Mouse (Mus musculus) liver (tissue): Measurements from ENCODE around the gene Anp32e.
"Not testable (repeated sequence)": the region's sequence is repeated elsewhere in the genome, so short reads cannot be mapped to it uniquely, and the experiment has no call there.

Source experiments
- DNase-seq: peaks from one replicate; pipeline ENCODE4 v3.0.0-alpha.2; 2020; ENCODE audit warnings: mixed read lengths

The Anp32e gene

GRCm38 (mm10) chr3:95977587-95977986 is 48.5 kb downstream of the Anp32e start:
- DNase-seq, result not testable (repeated sequence)

GRCm38 (mm10) chr3:95978265-95978664 is 49.2 kb downstream of the Anp32e start:
- DNase-seq, result no peak

GRCm38 (mm10) chr3:95980276-95980970 is 51.4 kb downstream of the Anp32e start:
- DNase-seq, result no peak

DNA sequence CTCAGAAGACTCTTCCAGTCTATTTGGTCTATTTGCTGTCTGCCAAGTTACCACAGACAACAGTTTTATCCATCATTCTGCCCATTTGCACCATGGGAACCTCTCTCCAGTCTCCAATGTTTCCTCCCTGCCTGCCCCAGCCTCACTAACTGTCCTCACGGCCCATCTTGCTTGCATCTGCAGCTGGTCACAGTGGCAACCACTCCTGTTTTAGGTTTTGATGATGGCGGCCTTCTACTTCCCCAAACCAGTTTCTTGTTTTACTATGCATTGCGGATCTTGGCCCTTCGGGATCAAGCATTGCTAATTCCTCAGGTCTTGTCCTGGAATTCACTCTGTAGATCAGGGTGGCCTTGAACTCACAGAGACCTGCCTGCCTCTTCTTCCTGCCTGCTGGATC is 53.1 kb downstream of the Anp32e start:
- no peak for DNase-seq

DNA sequence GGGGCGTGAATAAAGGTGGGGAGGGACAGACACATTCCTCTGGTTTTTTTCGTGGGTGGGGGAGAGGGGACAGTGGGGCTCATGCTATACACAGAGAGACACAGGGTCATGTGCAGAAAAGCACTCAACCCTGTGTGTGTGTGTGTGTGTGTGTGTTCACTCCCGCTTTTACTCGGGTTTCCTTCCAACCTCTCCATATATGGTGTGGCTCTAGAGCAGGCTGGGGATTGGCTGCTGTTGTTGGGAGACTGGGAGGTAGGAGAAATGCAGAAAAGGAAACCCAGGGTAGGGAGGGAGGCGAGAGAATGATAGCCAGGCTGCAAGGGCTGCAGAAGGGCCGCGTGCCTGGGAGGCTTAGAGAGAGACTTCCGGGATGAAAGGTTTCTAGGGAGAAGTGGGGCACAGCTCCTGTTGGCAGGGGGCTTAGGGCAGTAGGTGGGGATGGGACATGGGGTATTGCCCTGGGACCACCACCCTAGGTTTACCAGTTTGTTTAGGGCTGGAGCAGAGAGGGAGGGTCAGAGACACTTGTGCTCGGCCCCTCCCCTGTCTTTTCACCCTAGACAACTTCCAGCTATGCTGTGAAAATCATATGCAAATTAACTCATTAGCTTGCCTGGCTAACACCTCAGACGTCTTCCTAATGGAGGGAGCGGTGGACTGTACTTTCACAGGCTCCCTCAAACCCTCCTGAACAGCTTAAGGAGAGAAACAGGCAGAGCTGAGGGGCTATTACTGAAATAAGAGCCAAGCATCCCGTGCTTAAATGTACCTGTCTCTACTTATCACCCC is 56.4 kb downstream of the Anp32e start:
- peak; percentile 58 for DNase-seq

DNA sequence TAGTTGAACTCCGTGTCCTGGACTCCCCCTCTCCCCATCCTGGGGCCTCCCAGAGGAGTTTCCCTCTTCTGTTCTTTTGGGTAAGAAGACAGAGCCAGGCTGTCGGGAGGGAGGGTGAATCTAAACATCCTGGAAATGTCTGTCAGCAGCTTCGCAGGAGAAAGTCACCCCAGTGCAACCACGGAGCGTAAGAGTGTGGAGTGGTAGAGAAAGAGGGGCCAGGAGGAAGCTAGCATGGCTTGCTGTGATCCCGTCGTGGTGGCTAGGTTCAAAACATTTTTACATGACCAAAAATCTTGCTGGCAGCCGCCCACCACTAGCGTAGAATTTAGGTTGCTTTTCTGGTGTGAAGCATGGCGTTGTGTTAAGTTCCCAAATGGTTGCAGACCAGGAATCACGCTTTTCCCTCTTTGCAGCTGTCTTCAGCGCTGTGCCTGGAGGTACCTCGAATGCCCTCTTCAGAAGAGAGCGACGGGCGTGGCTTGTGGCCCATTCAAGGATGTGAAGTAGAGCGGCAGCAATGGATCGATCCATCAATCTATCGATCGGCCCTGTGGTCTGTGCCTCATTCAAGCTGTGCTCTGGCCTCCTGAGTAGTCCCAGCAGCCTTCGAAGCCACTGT is 57.1 kb downstream of the Anp32e start:
- no peak for DNase-seq

- DNase-seq, result no peak
Measured at GRCm38 (mm10) chr3:95986984-95987383, 57.9 kb downstream of the Anp32e start.

GRCm38 (mm10) chr3:95987386-95988110 is 58.5 kb downstream of the Anp32e start:
- DNase-seq, result peak; percentile 40

GRCm38 (mm10) chr3:95988138-95988537 is 59.1 kb downstream of the Anp32e start:
- no peak for DNase-seq

- no peak for DNase-seq
Measured at GRCm38 (mm10) chr3:95988969-95989368, 59.9 kb downstream of the Anp32e start.

GRCm38 (mm10) chr3:95990413-95990941 is 61.4 kb downstream of the Anp32e start:
- no peak for DNase-seq

- DNase-seq, result no peak
Measured at GRCm38 (mm10) chr3:95992990-95993603, 64.1 kb downstream of the Anp32e start.

DNA sequence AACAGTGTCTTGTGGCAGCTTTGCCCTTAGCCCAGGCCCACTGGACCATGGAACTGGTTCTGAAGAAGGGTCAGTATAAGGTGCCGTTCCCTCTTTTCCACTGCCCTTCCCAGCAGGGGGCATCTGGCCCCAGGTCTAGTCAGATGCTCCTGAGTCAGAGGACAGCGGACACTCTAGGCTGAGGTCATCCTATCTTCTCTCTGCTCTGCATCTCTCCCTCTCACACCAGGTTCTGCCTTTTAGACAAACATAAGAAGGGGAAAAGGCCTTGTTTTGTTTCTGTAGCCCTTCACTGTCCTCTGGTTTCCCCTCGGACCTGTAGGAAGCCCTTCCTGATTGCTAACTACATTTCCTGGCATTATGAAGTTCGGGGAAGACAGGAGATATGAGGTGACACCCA is 64.8 kb downstream of the Anp32e start:
- no peak for DNase-seq

- no peak for DNase-seq
Measured at GRCm38 (mm10) chr3:95994381-95994846, 65.4 kb downstream of the Anp32e start.

DNA sequence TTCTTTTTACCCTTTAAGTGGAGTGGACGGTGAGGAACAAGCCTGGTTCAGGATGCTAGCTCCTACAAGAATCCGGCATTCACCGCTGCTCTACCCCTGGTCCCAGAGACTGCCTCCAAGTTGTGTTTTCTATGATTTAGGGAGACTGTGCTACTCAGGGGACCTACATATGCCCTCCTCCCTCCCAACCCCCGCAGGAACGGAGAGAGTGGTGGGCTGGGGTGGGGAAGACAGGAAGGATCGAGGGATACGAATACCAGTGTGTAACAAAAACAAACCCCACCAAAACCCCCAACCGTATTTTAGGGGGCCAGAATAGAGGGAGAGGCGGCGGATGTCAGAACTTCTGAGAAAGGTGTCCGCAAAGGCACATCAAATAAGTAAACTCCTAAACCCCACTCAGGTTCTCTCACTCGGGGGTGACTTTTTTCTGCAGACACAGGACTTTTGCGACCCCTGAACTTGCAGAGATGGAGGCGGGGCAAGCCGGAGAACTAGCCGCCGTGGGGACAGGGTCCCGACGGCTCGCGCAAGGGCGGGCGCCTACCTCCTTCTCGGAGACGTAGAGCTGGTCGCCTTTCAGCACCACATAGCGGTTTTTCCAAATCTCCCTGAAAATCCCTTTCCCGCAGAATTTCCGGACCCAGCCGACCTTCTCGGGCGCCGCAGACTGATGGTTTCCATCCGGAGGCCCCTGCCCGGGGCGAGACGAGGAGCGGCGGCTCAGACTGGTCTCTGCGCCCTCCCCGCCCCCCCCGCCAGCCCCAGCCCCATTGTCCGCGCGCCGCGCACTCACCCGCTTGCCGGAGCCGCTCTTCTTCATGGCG is 66.1 kb downstream of the Anp32e start:
- no peak for DNase-seq

DNA sequence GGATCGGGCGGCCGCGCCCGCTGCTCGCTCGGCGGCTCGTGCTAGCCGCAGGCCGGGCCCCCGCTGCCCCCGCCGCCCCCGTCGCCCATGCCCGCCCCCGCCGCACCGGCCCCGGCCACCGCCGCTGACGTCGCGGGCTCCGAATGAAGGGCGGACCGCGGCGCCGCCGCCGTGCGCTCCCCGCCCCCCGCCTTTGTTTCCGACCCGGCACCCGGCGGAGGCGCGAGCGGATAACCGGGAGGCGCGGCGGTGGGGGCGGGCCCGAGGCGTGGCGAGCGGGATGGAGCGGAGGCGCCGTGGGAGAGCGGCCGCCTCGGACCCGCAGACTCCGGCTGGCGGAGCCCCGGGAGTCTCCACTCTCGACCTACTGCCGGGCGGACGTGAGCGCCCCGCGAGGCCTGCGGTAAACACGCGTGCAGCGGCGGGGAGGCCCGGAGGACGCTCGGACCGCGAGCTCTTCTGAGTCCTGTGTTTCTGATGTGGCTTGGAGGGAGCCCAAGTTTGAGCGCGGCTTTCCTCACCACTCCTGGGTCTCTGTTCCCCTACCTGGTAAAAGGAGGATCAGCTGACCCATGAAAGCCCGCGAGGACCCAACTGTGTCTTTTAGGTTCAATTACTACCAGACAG is 66.9 kb downstream of the Anp32e start, which contains the start of gene Plekho1:
Plekho1 (minus strand) TSS at position 200 of the 627 bp plus-strand sequence.
- DNase-seq, result peak; percentile 75

GRCm38 (mm10) chr3:95996451-95997073 is 67.5 kb downstream of the Anp32e start:
- DNase-seq, result no peak
